Mouse (Mus musculus) thymus, adult 2 months (tissue): Measurements from ENCODE around the gene Cdk11b. TPM values are rescaled to one million over a fixed set of nuclear protein-coding genes. Genes with fewer than 3 reads are reported as not detected.

ENCODE experiments used
- DNase-seq: peaks from one replicate; pipeline ENCODE4 v3.0.0; 2021
- H3K27ac ChIP-seq: fragments of 200-500 bp; 2 replicates; pipeline ENCODE4 v1.5.1; 2012; ENCODE audit warnings: low read length, control low read depth; ENCODE audit not compliant: control insufficient read depth, insufficient read depth
- H3K27me3 ChIP-seq: fragments of 200-500 bp; 2 replicates; pipeline ENCODE4 v1.6.1; 2012; ENCODE audit warnings: mild to moderate bottlenecking, low read length, moderate library complexity, mixed read lengths; ENCODE audit not compliant: control insufficient read depth, insufficient read depth
- H3K36me3 ChIP-seq: fragments of 200-500 bp; 2 replicates; pipeline ENCODE4 v1.6.1; 2012; ENCODE audit warnings: mild to moderate bottlenecking, low read length, moderate library complexity; ENCODE audit not compliant: control insufficient read depth, insufficient read depth
- H3K4me1 ChIP-seq: fragments of 200-500 bp; replicated peaks from 2 replicates; pipeline ENCODE4 v1.6.1; 2012; ENCODE audit warnings: low read length; ENCODE audit not compliant: control insufficient read depth, insufficient read depth
- H3K4me3 ChIP-seq: fragments of 200-500 bp; 2 replicates; pipeline ENCODE4 v1.5.1; 2012; ENCODE audit warnings: mild to moderate bottlenecking, low read length, control low read depth, moderate library complexity; ENCODE audit not compliant: control insufficient read depth, insufficient read depth
- CTCF ChIP-seq: fragments of 200-500 bp; IDR thresholded peaks from 2 replicates; pipeline ENCODE4 v1.5.1; 2012; ENCODE audit warnings: mild to moderate bottlenecking, control low read depth, low read length, moderate library complexity, borderline replicate concordance; ENCODE audit not compliant: control insufficient read depth, poor library complexity, insufficient read depth; ENCODE audit errors: extremely low read depth
- POLR2A ChIP-seq: fragments of 200-500 bp; IDR thresholded peaks from 2 replicates; pipeline ENCODE4 v1.6.1; 2012; ENCODE audit warnings: mild to moderate bottlenecking, low read length, control low read depth, moderate library complexity; ENCODE audit not compliant: control insufficient read depth, poor library complexity, insufficient read depth; ENCODE audit errors: extremely low read depth
- WGBS: fragments of 180-500 bp; shearing (Covaris S2); methylation state at CpG from one replicate; pipeline ENCODE4 v1.1.7; 2018; 5-methylcytosine and 5-hydroxymethylcytosine counted together
- polyA plus RNA-seq: library from polyadenylated mRNA; depleted of rRNA; stranded (reverse); fragments of >200 nt; gene quantifications from 2 replicates; pipeline ENCODE4 v1.2.3, GENCODE M21; 2012; rRNA removed

Cdk11b gene
- 34.4 and 42.1 TPM in 2 replicates for polyA plus RNA-seq

- peak; percentile 94 for DNase-seq
- H3K27ac ChIP-seq, result peak within 1 kb of the TSS; percentile 89
- WGBS, result under 1% methylated on average over 84 of the region's 84 CpGs
- H3K36me3 ChIP-seq, result peaks cover 22% of the 10 kb centered on the region
- H3K4me1 ChIP-seq, result peaks cover 5% of the 10 kb centered on the region
- peak within 1 kb of the TSS; percentile 83 for H3K4me3 ChIP-seq
- peak; percentile 27; the same call in 1 of the 2 replicates for TF ChIP-seq CTCF
- TF ChIP-seq POLR2A, result peak; percentile 72
- no peaks in the 10 kb centered on the region for H3K27me3 ChIP-seq
These were observed at the start of gene Cdk11b for GRCm38 (mm10) chr4:155624338-155625291. TSS of gene Cdk11b (plus strand) at chr4:155624854.

- WGBS, result 9% methylated on average over 11 of the region's 11 CpGs
These were observed 49.7 kb upstream of the Cdk11b start for GRCm38 (mm10) chr4:155574931-155575330.

GRCm38 (mm10) chr4:155575521-155575920 lies 49.1 kb upstream of the Cdk11b start:
- Histone ChIP-seq H3K4me1 (peaks cover 5% of the 10 kb centered on the region), H3K27ac (no peak overlapping the region), H3K36me3 (peaks cover 13% of the 10 kb centered on the region; the same call in 1 of the 2 replicates), H3K4me3 (no peak overlapping the region), H3K27me3 (no peaks in the 10 kb centered on the region)
- 97% methylated on average over 8 of the region's 8 CpGs for WGBS
- no peak for DNase-seq
- TF ChIP-seq CTCF (no peak), POLR2A (no peak)

More at GRCm38 (mm10) chr4:155574931-155575330, 49.7 kb upstream of the Cdk11b start:
- H3K27ac ChIP-seq, result no peak overlapping the region
- peaks cover 9% of the 10 kb centered on the region; the same call in 1 of the 2 replicates for H3K36me3 ChIP-seq
- H3K4me3 ChIP-seq, result no peak overlapping the region
- peaks cover 5% of the 10 kb centered on the region for H3K4me1 ChIP-seq
- no peak for DNase-seq
- TF ChIP-seq CTCF (no peak), POLR2A (no peak)
- no peaks in the 10 kb centered on the region for H3K27me3 ChIP-seq

- 98% methylated on average over 9 of the region's 9 CpGs for WGBS
- Histone ChIP-seq H3K36me3 (peaks cover 16% of the 10 kb centered on the region; the same call in 1 of the 2 replicates), H3K4me3 (no peak overlapping the region), H3K27ac (no peak overlapping the region), H3K27me3 (no peaks in the 10 kb centered on the region), H3K4me1 (peaks cover 5% of the 10 kb centered on the region)
- no peak for TF ChIP-seq POLR2A
- no peak for TF ChIP-seq CTCF
- DNase-seq, result no peak
These were observed 47.5 kb upstream of the Cdk11b start for GRCm38 (mm10) chr4:155577132-155577531.

GRCm38 (mm10) chr4:155577741-155578140 lies 46.9 kb upstream of the Cdk11b start:
- DNase-seq, result no peak
- WGBS, result 94% methylated on average over 5 of the region's 5 CpGs
- no peak overlapping the region for H3K27ac ChIP-seq
- H3K4me3 ChIP-seq, result no peak overlapping the region
- peaks cover 5% of the 10 kb centered on the region for H3K4me1 ChIP-seq
- TF ChIP-seq POLR2A, result no peak
- H3K27me3 ChIP-seq, result no peaks in the 10 kb centered on the region
- peaks cover 16% of the 10 kb centered on the region; the same call in 1 of the 2 replicates for H3K36me3 ChIP-seq

- Histone ChIP-seq H3K27ac (no peak overlapping the region), H3K4me3 (no peak overlapping the region), H3K27me3 (no peaks in the 10 kb centered on the region), H3K36me3 (peaks cover 16% of the 10 kb centered on the region; the same call in 1 of the 2 replicates), H3K4me1 (peaks cover 5% of the 10 kb centered on the region)
- 95% methylated on average over 7 of the region's 7 CpGs for WGBS
- DNase-seq, result no peak
- TF ChIP-seq POLR2A (no peak), CTCF (no peak)
These were observed 46.1 kb upstream of the Cdk11b start for GRCm38 (mm10) chr4:155578336-155579125.
